Mouse (Mus musculus) G1E (cell line): ENCODE data around the gene Rasa4.

Source experiments
- CTCF ChIP-seq: IDR thresholded peaks from 2 replicates; pipeline ENCODE4 v1.5.1; 2012; ENCODE audit warnings: low read depth, low read length, inconsistent platforms, mixed read lengths
- GATA1 ChIP-seq: IDR thresholded peaks from 2 replicates; pipeline ENCODE4 v1.6.1; 2012; ENCODE audit warnings: borderline replicate concordance, low read length, inconsistent platforms, mixed read lengths
- GATA2 ChIP-seq: IDR thresholded peaks from 2 replicates; pipeline ENCODE4 v1.6.1; 2012; ENCODE audit warnings: low read depth, low read length, inconsistent platforms, borderline replicate concordance
- POLR2AphosphoS5 ChIP-seq: IDR thresholded peaks from 2 replicates; pipeline ENCODE4 v1.6.1; 2012; ENCODE audit warnings: low read depth, low read length, inconsistent platforms; ENCODE audit not compliant: insufficient replicate concordance
- TAL1 ChIP-seq: conservative IDR thresholded peaks from 2 replicates; pipeline ENCODE4 v1.6.1; 2012; ENCODE audit warnings: low read depth, low read length, inconsistent platforms, mixed read lengths

DNA sequence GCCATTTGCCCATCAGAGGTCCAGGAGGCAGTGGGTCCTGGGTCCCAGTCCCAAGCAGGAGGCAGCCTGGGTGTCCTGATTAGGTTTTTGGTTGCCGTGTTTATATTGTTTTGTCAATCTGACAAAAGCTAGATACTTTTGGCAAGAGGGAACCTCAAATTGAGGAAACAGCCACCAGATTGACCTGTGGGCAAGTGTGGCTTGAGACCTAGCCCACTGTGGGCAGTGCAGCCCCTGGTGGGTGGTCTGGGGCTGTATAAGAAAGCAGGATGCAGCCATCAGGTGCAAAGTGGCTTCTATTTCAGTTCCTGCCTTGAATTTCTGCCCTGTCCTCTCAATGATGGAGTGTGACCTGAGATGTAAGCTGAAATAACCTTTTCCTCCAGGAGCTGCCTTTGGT lies 48.4 kb upstream of the Rasa4 start:
- TF ChIP-seq POLR2AphosphoS5 (no peak), CTCF (no peak), TAL1 (no peak), GATA1 (no peak), GATA2 (no peak)
